ENCODE assay signal across 21 mouse cellular contexts in the genomic region with DNA sequence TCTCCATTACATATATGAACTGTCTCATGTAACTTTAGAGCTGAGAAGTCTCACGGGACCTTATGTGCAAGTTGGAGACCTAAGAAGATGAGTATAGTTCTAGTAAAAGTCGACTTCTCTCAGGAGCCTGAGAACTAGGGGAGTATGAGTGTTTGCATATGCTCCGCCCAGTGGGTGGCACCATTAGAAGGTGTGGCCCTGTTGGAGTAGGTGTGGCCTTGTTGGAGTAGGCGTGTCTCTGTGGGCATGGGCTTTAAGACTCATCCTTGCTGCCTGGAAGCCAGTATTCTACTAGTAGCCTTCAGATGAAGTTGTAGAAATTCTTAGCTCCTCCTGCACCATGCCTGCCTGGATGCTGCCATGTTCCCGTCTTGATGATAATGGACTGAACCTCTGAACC.
DNase-seq lines count a peak whose midpoint lies in the region; ATAC-seq and TF ChIP-seq lines count a peak whose summit lies in the region.
"Had no signal": no experiment of that assay in that cellular context is flagged by ENCODE, and none has a peak within 500 bp of the region (broad histone marks: within the 10 kb centered on the region; RNA-seq: fewer than 3 reads in every experiment).

No protein-coding gene starts in this region.

- H3K36me3 ChIP-seq in liver, embryonic 12.5 days, result no peaks in the 10 kb centered on the region
- no peaks in the 10 kb centered on the region for H3K36me3 ChIP-seq in ES-E14 (ENCODE audit: control insufficient read depth, insufficient read depth, low read length, poor library complexity, severe bottlenecking)
- H3K36me3 ChIP-seq in intestine, postnatal 0 days (ENCODE audit: control insufficient read depth, insufficient read depth), result no peaks in the 10 kb centered on the region
- H3K36me3 ChIP-seq: embryonic facial prominence, embryonic 13.5 days; forebrain, embryonic 12.5 days; hindbrain, embryonic 13.5 days; intestine, embryonic 15.5 days had no signal

- DNase-seq in liver (peak; percentile 6), 416B (ENCODE audit: low read depth) (peak; percentile 6), ES-E14 (ENCODE audit: low read depth, low spot score) (peak; percentile 37)
- DNase-seq in embryo, embryonic 10 days (ENCODE audit: low spot score), result no peak
- no peak for DNase-seq in heart, postnatal 25 days (ENCODE audit: low spot score)
- DNase-seq: adrenal gland, adult 8-10 months; adrenal gland, postnatal 36 days; cerebellum, adult 2 months; cerebellum, postnatal 14 days; gastrocnemius, postnatal 14 days; heart, postnatal 4 days; kidney, adult 2 months had no signal

- no peak overlapping the region for H3K27ac ChIP-seq in liver, embryonic 12.5 days
- H3K27ac ChIP-seq in ES-E14 (ENCODE audit: insufficient read depth, low read depth, low read length, poor library complexity, severe bottlenecking), result no peak overlapping the region
- no peak overlapping the region for H3K27ac ChIP-seq in intestine, postnatal 0 days (ENCODE audit: low read depth, low read length)
- H3K27ac ChIP-seq: embryonic facial prominence, embryonic 13.5 days; forebrain, embryonic 12.5 days; heart, embryonic 13.5 days; hindbrain, embryonic 13.5 days; hindbrain, postnatal 0 days; intestine, embryonic 15.5 days had no signal

- ATAC-seq in liver, embryonic 12.5 days, result no peak
- ATAC-seq in intestine, postnatal 0 days, result no peak
- ATAC-seq: forebrain, embryonic 16.5 days; hindbrain, postnatal 0 days; intestine, embryonic 15.5 days had no signal

- H3K4me2 ChIP-seq in liver, embryonic 12.5 days, result no peak overlapping the region
- no peak overlapping the region for H3K4me2 ChIP-seq in intestine, postnatal 0 days (replicated peaks; ENCODE audit: low read depth)
- H3K4me2 ChIP-seq: embryonic facial prominence, embryonic 13.5 days; forebrain, embryonic 12.5 days; heart, embryonic 13.5 days; hindbrain, embryonic 13.5 days; intestine, embryonic 15.5 days had no signal

- H3K9me3 ChIP-seq in liver, embryonic 12.5 days (replicated peaks), result no peaks in the 10 kb centered on the region
- no peaks in the 10 kb centered on the region for H3K9me3 ChIP-seq in ES-E14 (ENCODE audit: control insufficient read depth, insufficient read depth, low read depth, low read length)
- no peaks in the 10 kb centered on the region for H3K9me3 ChIP-seq in intestine, postnatal 0 days (ENCODE audit: control insufficient read depth)
- H3K9me3 ChIP-seq: embryonic facial prominence, embryonic 13.5 days; forebrain, embryonic 12.5 days; heart, embryonic 13.5 days; hindbrain, embryonic 13.5 days; intestine, embryonic 15.5 days had no signal

- H3K27me3 ChIP-seq in liver, embryonic 12.5 days (replicated peaks), result no peaks in the 10 kb centered on the region
- H3K27me3 ChIP-seq in intestine, postnatal 0 days (replicated peaks; ENCODE audit: control insufficient read depth, insufficient read depth, low read length), result no peaks in the 10 kb centered on the region
- H3K27me3 ChIP-seq: embryonic facial prominence, embryonic 13.5 days; forebrain, embryonic 12.5 days; heart, embryonic 13.5 days; hindbrain, embryonic 13.5 days; intestine, embryonic 15.5 days had no signal

- intact Hi-C loops in heart, postnatal 25 days (cut with DNase I), result no loop called here

- no peak overlapping the region for H3K9ac ChIP-seq in liver, embryonic 12.5 days
- H3K9ac ChIP-seq in ES-E14 (ENCODE audit: insufficient read depth, low read depth, low read length, poor library complexity, severe bottlenecking), result no peak overlapping the region
- H3K9ac ChIP-seq in intestine, postnatal 0 days (ENCODE audit: low read depth, low read length), result no peak overlapping the region
- H3K9ac ChIP-seq: embryonic facial prominence, embryonic 13.5 days; forebrain, embryonic 12.5 days; heart, embryonic 13.5 days; hindbrain, embryonic 13.5 days; intestine, embryonic 15.5 days had no signal

- H3K4me3 ChIP-seq in liver, embryonic 12.5 days, result no peak overlapping the region
- no peak overlapping the region for H3K4me3 ChIP-seq in ES-E14 (ENCODE audit: insufficient read depth in 1 of 2, low read depth in 1 of 2, low read length in 2 of 2, poor library complexity in 1 of 2, severe bottlenecking in 1 of 2)
- no peak overlapping the region for H3K4me3 ChIP-seq in intestine, postnatal 0 days (ENCODE audit: low read depth, low read length)
- H3K4me3 ChIP-seq: embryonic facial prominence, embryonic 13.5 days; forebrain, embryonic 12.5 days; heart, embryonic 13.5 days; hindbrain, embryonic 13.5 days; intestine, embryonic 15.5 days had no signal

- in situ Hi-C loops in ES-E14 (cut with MboI; ENCODE audit: low sequenced_read_pairs in 2 of 2, unreplicated experiment in 2 of 2), result no loop called here

- no peaks in the 10 kb centered on the region for H3K4me1 ChIP-seq in liver, embryonic 12.5 days
- H3K4me1 ChIP-seq in ES-E14 (ENCODE audit: control insufficient read depth in 2 of 2, insufficient read depth in 2 of 2, low read length in 2 of 2, poor library complexity in 1 of 2), result no peaks in the 10 kb centered on the region; a peak in 1 of 4 replicates
- H3K4me1 ChIP-seq in intestine, postnatal 0 days (replicated peaks; ENCODE audit: control insufficient read depth, insufficient read depth, low read length), result no peaks in the 10 kb centered on the region
- H3K4me1 ChIP-seq: embryonic facial prominence, embryonic 13.5 days; intestine, embryonic 15.5 days had no signal

- no peak for TF ChIP-seq CTCF in intestine, postnatal 0 days (IDR thresholded peaks at IDR 0.05; ENCODE audit: low read depth)

- 64% methylated on average over 5 of the region's 5 CpGs for WGBS in liver, embryonic 12.5 days (ENCODE audit: insufficient replicate concordance)
- 85% methylated on average over 5 of the region's 5 CpGs for WGBS in intestine, postnatal 0 days

TF ChIP-seq in ES-E14, 5 proteins besides CTCF, POLR2A, EP300 and RAD21:
- TF ChIP-seq HCFC1 (IDR thresholded peaks at IDR 0.05; ENCODE audit: borderline replicate concordance, insufficient read depth, low read length) (no peak), ZC3H11A (IDR thresholded peaks at IDR 0.05; ENCODE audit: borderline replicate concordance, low read depth, low read length) (no peak), CHD2 (IDR thresholded peaks at IDR 0.05; ENCODE audit: low read depth, low read length) (no peak), ZNF384 (IDR thresholded peaks at IDR 0.05; ENCODE audit: low read depth, low read length) (no peak), MAFK (IDR thresholded peaks at IDR 0.05; ENCODE audit: insufficient read depth, low read depth, low read length) (no peak)

Comparison
In these comparisons a context has a peak if more than half of its experiments do, and no peak if none do; other contexts are left out.
1. DNase-seq: peak in liver (single experiment), 416B (single experiment) and ES-E14 (single experiment); none in embryo, embryonic 10 days (single experiment) and heart, postnatal 25 days (single experiment).